Mouse (Mus musculus): ENCODE measurements around the gene Pcsk6.

DNA sequence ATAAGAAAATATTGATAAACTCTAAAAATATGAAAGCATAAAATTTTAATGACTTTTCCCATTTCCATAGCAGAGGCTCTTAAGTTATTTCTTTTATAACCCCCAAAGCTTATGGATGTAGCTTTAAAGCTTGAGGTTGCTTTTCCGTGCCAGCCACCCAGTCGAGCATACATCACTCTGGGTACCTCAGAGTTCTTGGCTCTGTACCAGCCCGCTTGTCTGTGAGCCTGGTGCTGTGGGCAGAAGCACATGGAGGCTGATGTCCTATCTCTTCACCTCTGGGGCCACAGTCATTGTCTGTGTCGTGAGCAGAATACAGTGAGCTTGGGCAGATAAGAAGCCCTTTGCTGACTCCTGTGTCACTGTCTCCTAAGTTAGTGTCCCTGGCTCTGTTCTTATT, 126.7 kb downstream of the Pcsk6 start:
- TF ChIP-seq CTCF (IDR thresholded peaks at IDR 0.05; ENCODE audit: low read depth) = no peak
- no peak for TF ChIP-seq EP300 (optimal IDR thresholded peaks at IDR 0.05)
